Mouse (Mus musculus) layer of hippocampus, adult 9-10 months (tissue): ENCODE measurements around the gene Klhl26.

Source experiments
- DNase-seq: peaks from one replicate; pipeline ENCODE4 v3.0.0; 2022; ENCODE audit warnings: low spot score

The Klhl26 gene

DNA sequence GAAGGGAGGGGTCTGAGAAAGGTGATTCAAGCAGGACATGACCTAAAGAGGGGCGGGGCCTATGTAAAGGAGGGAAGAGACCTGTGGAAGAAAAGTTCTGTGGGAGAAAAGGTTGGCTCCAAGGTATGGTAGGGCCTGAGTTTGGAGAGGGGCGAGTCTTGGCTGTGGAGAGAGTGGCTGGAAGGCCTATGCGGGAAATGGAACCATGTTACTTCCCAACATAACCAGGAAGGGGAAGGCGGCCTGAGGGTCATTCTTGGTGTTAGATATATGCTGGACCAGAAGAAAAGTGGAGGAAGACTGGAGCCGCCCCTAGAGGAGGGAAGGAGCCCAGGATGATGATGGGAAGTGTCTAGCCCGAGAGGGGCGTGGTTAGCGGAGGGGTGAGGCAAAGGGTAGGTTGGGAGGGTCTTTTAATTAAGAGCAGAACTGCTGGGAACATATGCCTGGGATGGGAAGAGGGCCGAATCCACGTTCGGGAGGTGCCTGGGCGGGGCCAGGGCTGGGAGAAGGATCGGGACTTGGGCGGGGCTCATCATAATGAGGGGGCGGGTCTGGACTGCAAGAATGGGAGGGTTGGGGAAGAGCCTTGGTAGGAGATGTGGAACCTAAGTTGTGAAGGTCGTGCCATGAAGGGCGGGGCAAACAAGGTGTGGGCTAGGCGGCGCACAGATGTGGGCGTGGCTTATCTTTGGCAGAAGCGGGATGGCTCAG is 658 bp upstream of the Klhl26 start:
- DNase-seq, result no peak

DNA sequence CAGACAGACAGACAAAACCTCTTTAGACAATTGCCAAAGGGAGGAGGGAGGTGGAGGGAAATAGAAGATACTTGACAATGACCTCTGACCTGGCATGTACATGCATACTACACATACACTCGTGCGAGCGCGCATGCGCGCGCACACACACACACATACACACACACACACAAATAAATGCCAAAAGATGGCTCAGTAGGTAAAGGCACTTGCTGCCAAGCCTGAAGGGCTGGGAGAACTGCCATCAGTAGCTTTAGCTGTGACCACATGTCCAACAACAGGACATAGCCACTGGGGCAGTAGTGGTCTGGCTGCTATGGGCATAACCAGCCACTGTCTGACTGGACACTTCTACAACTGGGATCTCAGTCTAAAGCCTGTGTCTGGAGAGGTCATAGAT is 4.9 kb downstream of the Klhl26 start:
- no peak for DNase-seq

DNA sequence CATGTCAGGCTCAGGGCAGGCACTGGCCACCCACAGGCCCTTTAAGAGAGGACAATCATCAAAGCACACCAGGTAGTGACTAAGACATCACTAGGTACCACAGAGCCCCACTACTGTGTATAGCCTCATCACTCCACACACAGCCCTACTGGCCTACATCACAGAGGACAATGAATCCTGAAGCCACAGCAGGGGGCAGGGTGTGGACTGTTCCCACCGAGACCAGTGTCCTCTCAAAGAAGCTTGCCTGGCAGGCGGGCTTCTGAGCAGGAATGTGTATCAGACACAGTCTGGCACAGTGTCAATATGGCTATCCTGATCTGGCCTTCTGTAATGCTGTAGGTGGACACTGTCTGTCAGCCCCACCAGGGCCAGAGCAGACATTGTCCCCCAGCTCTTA is 6.8 kb downstream of the Klhl26 start:
- DNase-seq, result no peak

- DNase-seq, result no peak
Measured at GRCm38 (mm10) chr8:70469295-70469916, 7.4 kb downstream of the Klhl26 start.

DNA sequence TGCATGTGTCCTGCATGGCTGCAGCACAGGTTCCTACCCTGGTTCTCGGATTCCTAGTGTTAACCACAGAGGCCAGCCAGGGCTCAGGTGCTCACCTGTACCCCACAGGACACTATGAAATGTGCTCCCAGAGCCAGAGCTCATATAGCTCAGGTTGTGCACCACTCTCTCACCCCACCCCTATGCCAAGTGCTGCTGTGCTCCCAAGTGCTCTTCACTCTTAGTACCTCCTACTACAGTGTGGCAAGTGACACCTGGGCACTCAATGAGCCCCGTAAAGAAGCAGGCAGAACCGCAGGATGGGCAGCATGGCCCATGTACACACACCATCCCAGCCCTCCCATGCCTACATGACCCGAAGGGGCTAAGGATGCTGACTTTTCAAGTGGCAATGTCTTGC is 8.0 kb downstream of the Klhl26 start:
- no peak for DNase-seq

DNA sequence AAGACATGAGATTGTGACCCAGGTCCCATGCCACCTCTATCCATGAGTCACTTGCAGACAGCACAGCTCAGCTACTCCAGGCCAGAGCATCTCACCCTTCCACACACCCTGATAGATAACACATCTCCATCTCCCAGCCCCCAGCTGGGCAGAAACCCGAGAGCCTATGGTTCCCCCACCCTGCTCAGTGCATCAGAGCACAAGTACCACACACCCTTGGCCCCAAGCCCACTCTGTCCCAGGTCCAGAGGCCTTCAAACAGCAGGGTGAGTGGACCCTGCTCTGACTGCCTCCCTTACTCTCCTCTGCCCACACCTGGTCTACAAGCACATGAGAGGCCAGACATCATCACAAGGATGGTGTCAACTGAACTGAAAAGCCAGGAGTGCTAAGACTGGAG is 8.9 kb downstream of the Klhl26 start:
- no peak for DNase-seq

DNA sequence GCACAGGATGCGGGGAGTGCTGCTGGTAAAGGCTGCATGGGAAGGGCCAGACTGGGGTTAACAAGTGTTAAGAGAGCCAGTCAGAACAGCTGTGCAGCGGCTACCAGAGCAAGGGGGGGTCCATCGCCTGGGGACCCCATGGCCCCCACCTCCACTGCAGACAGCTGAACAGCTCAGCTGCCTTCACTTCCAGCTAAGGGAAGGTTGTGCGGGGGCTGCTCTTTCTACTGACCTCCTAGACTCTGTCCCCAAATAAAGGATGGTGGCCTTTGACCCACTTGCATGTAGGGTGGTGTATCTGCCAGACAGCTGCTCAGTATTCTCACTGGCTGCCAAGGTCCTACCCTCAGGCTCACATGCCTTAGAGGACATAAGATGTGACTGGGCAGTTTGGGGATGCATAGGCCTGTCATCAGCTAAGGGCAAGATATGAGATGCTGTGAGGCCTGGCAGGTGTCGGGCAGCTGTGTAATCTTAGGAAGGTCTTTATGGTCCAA is 9.5 kb downstream of the Klhl26 start:
- no peak for DNase-seq

- DNase-seq, result no peak
Measured at GRCm38 (mm10) chr8:70466771-70467170, 10.0 kb downstream of the Klhl26 start.

DNA sequence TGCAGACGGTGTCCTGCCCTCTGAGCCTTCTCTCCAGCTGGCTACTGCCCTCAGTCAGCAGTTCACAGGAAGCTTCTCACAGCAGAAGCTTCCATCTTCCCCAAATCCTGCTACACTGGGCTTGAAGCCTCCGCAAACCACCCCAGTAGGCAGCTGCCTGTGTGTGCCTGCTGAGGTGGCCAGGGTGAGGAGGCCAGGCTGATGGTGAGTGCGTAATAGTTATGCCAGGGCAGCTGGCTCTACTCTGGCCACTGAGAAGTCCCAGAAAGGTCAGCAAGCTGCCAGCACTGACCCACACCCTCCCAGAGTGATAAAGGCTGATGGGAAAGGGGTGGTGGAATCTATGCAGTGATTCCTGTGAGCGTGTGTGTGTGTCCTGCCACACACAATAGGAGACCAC is 10.5 kb downstream of the Klhl26 start:
- no peak for DNase-seq

DNA sequence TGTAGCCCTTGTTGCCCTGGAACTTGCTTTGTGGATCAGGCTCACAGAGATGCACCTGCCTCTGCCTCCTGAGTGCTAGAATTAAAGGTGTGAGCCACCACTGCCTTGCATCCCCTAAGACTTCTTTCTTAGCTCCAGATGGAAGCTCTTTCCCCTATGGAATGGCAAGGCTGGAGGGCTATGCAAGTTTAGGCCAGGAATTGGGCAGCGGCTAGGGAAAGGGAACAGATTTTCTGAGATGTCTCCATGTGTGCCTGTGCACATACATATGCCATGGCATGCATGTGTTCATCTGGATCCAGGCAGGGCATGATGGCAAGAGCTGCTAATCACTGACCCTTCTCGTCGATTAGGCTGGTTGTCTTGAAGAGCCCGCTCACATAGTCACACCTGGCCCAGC is 11.1 kb downstream of the Klhl26 start:
- DNase-seq, result no peak

DNA sequence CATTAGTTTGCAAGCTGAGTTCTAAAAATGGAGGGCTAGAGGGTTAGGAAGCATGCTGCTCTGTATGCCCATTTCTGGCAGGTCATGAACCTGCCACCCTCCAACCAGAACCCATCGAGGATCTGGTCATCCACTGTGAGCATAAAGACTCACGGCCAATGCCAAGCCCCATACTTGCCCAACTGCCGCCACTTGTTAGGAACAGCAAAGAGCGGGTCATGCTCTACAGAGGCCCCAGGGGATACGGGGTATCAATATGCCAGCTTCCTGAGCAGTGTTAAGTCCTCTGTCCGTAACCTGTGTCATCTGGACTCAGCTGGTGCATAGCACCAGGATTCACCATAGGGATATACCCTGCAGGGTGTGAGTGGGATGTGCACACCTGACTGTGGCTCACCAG is 12.6 kb downstream of the Klhl26 start:
- DNase-seq, result no peak

- DNase-seq, result no peak
Measured at GRCm38 (mm10) chr8:70463306-70463705, 13.5 kb downstream of the Klhl26 start.

- DNase-seq, result no peak
Measured at GRCm38 (mm10) chr8:70462516-70462813, 14.3 kb downstream of the Klhl26 start.

DNA sequence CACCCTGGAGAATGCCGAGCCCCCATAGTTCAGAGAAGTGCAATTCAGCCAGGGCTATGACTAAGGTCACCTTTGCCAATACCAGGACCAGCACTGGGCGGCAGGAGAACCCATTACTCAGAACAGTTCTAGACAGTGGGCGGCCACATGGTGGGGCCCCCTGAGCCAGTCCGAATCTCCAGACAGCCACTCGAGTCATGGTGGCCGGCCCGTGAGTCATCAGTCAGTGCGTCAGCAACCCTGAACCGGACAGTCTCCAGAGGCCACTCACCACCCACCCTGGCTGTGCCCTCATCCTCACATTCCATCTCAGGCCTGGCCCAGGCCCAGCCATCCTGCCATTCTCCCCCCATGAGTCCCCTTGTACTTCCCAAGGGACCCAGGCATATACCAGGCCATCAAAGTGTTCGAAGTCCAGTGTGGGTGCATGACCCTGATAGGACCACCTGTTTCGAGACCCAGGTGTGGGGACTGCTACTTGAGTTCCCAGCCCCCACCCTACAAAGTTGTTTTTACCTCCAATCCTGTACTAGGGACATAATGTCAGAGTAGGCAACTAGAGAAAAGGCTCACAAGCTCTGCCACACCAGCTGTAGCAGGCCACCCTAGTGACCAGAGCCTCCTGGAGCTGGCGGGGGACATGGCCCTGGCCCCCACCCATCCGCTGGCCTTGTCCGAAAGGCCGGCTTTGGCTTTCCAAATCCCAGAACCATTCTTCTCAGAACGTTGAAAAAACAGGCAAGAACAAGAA is 14.8 kb downstream of the Klhl26 start:
- no peak for DNase-seq

- DNase-seq, result no peak
Measured at GRCm38 (mm10) chr8:70460606-70461005, 16.2 kb downstream of the Klhl26 start.

DNA sequence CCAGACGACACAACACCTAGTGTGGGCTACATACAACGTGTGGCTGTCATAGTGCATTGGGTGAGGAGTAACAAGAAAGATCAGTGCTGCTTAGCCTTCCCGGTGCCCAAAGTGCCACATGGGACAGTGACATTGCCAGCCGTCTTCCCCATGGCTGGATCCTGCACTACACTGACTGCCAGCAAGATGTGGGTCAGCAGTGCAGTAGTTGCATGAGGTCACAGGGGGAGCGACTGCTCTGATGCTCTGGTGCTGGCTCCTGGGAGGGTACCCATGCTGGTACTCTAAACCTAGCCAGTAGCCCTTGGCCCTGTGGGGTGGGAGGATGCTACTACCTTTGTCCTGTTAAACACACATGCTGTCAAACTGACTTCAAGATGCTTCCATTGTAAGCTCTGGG is 16.6 kb downstream of the Klhl26 start:
- no peak for DNase-seq

DNA sequence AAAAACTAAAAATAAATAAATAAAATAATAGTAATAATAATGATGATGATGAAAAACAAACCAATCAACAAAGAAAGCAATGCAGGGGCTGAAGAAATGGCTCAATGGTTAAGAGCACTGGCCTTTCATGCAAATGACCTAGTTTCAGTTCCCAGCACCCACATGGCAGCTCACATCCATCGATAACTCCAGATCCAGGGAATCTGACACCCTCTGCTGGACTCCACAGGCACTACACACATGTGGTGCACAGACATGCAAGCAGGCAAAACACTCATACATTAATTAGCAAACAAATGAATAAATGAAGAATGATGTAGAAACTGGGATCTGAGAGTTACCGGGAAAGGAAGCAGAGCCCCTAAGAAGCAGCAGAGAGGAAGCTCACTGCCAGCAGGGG is 17.1 kb downstream of the Klhl26 start:
- no peak for DNase-seq

GRCm38 (mm10) chr8:70458462-70458861 is 18.3 kb downstream of the Klhl26 start:
- no peak for DNase-seq

GRCm38 (mm10) chr8:70457882-70458281 is 18.9 kb downstream of the Klhl26 start:
- DNase-seq, result no peak

GRCm38 (mm10) chr8:70456996-70457395 is 19.8 kb downstream of the Klhl26 start:
- no peak for DNase-seq

GRCm38 (mm10) chr8:70453852-70454251 is 22.9 kb downstream of the Klhl26 start:
- DNase-seq, result no peak

- no peak for DNase-seq
Measured at GRCm38 (mm10) chr8:70452196-70452966, 24.4 kb downstream of the Klhl26 start.
